Mouse (Mus musculus) neural tube, embryonic 13.5 days (tissue): ENCODE results near the gene Gm14819. TPM values are rescaled to one million over a fixed set of nuclear protein-coding genes. Genes with fewer than 3 reads are reported as not detected.
"Not testable (repeated sequence)": the region's sequence is repeated elsewhere in the genome, so short reads cannot be mapped to it uniquely, and the experiment has no call there.

Experiments
- ATAC-seq: fragments of 200-750 bp; cut with Nextera tagmentation; 2 replicates; pipeline ENCODE4 v1.8.0; 2017; ENCODE audit warnings: low read depth, mild to moderate bottlenecking, moderate TSS enrichment, moderate library complexity
- H3K27ac ChIP-seq: fragments of 300-500 bp; sonication (generic); replicated peaks from 2 replicates; pipeline ENCODE4 v1.5.1; 2015; ENCODE audit warnings: moderate library complexity, mild to moderate bottlenecking, inconsistent platforms
- H3K27me3 ChIP-seq: fragments of 300-500 bp; sonication (generic); 2 replicates; pipeline ENCODE4 v1.6.1; 2015; ENCODE audit warnings: mild to moderate bottlenecking, inconsistent platforms
- H3K36me3 ChIP-seq: fragments of 300-500 bp; sonication (generic); 2 replicates; pipeline ENCODE4 v1.6.1; 2015; ENCODE audit warnings: mild to moderate bottlenecking, inconsistent platforms
- H3K4me1 ChIP-seq: fragments of 300-500 bp; sonication (generic); replicated peaks from 2 replicates; pipeline ENCODE4 v1.6.1; 2015; ENCODE audit warnings: inconsistent platforms
- H3K4me2 ChIP-seq: fragments of 300-500 bp; sonication (generic); 2 replicates; pipeline ENCODE4 v1.6.1; 2015; ENCODE audit warnings: inconsistent platforms, mild to moderate bottlenecking, moderate library complexity
- H3K4me3 ChIP-seq: fragments of 300-500 bp; sonication (generic); 2 replicates; pipeline ENCODE4 v1.5.1; 2015; ENCODE audit warnings: mild to moderate bottlenecking, inconsistent platforms
- H3K9ac ChIP-seq: fragments of 300-500 bp; sonication (generic); 2 replicates; pipeline ENCODE4 v1.6.1; 2015; ENCODE audit warnings: moderate library complexity, mild to moderate bottlenecking, inconsistent platforms
- H3K9me3 ChIP-seq: fragments of 300-500 bp; sonication (generic); 2 replicates; pipeline ENCODE4 v1.6.1; 2016; ENCODE audit warnings: inconsistent platforms
- WGBS: fragments of 180-500 bp; shearing (Covaris S2); methylation state at CpG from one replicate; pipeline ENCODE4 v1.1.7; 2015; 5-methylcytosine and 5-hydroxymethylcytosine counted together
- polyA plus RNA-seq: library from polyadenylated mRNA; unstranded; fragments of >200 nt; fragmentation: Nextera tagmentation; extraction: Ambion mirVana; gene quantifications from 2 replicates; pipeline ENCODE4 v1.2.1, GENCODE M21; 2015

The Gm14819 gene
- polyA plus RNA-seq: not detected in 2 replicates

GRCm38 (mm10) chrX:35403883-35404282, at the start of gene Gm14819:
TSS of gene Gm14819 (plus strand) at chrX:35404183.
- H3K27me3 ChIP-seq, H3K4me2 ChIP-seq, H3K4me1 ChIP-seq, H3K9me3 ChIP-seq, ATAC-seq, H3K9ac ChIP-seq, H3K27ac ChIP-seq, H3K4me3 ChIP-seq, H3K36me3 ChIP-seq: not testable (repeated sequence)
- WGBS: no CpG with 5 or more reads among the region's 6 CpGs
